Mouse (Mus musculus) E14TG2a.4 (cell line): Measurements from ENCODE around the gene Lsm7.

Experiments
- CTCF ChIP-seq: conservative IDR thresholded peaks from 2 replicates; pipeline ENCODE4 v1.5.1; 2014; ENCODE audit warnings: low read length
- POU5F1 ChIP-seq: IDR thresholded peaks from 2 replicates; pipeline ENCODE4 v1.6.1; 2014; ENCODE audit warnings: low read length, borderline replicate concordance

DNA sequence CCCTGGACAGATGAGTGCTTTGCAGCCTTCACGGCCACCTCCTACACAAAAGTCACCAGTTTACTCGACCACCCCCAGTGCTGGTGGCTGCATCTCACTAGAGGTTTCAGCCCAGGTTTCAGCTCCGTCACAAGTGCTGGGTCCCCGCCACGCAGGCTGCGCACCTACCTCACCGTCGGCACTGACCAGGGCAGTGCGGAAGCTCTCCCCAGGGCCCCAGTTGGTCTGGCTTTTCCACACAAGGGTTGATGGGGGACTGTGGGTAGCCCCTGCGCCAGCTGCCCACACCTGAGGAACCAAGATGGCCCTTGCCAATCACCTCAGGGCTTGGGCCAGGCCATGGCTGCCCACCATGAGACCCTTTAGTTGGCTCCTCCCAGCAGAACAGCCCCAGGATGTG lies 48.3 kb upstream of the Lsm7 start:
- TF ChIP-seq CTCF (no peak), POU5F1 (no peak)
